Mouse (Mus musculus) subcutaneous adipose tissue, adult 2 months (tissue): ENCODE data around the gene Gm3005. TPM values are rescaled to one million over a fixed set of nuclear protein-coding genes. Genes with fewer than 3 reads are reported as not detected.

Experiments
- polyA plus RNA-seq: library from polyadenylated mRNA; depleted of rRNA; stranded (reverse); fragments of >200 nt; gene quantifications from 2 replicates; pipeline ENCODE4 v1.2.3, GENCODE M21; 2012; ENCODE audit warnings: low replicate concordance; rRNA removed

The Gm3005 gene
- polyA plus RNA-seq = 0.15 and 0.32 TPM in 2 replicates

DNA sequence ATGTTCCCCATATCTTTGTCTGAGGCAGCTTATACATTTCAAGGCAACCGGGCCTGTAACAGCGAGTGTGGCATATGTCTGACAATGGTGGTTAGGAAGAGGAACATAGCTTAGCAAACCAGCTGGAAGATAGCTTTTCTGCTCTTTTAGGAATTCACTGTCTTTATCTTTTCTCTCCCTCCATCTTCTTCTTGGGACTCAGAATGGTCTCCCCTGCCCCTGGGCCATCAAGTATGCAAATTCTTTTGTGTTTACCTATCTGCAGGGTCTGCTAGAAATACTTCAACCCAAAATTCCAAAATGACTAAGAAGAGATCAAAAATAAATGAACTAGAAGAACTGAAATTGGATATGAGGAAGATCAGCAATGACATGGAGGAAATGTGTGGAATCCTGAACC is at the start of gene Gm3005:
Gene Gm3005, plus strand, starts transcription at position 301 of the 400 bp plus-strand sequence.

DNA sequence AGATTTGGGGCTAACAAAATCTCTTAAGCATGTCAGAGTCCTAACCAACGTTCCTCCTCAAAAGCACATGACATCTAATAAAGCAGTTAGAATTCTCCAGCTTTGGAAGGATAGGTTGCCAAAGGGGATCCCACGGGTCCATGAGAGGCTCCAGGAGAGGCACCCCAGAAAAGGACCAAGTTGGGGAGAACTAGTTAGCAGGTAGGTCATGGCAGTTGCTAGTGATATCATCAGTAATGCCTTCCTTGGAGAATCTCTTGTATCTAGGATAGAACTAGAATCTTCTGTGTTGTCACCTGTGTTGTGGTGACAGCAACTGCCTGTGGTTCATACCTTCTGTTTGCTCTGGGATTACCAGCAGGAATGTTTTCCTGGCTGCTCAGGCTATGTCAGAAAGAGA is 33.1 kb upstream of the Gm3005 start, which contains the start of gene Gm10413:
Gene Gm10413, plus strand, starts transcription at position 301 of the 400 bp plus-strand sequence.

GRCm38 (mm10) chr14:3412314-3412713 is 15.6 kb upstream of the Gm3005 start, which contains the start of gene Gm10409:
Gene Gm10409 (plus strand): TSS chr14:3412614.

DNA sequence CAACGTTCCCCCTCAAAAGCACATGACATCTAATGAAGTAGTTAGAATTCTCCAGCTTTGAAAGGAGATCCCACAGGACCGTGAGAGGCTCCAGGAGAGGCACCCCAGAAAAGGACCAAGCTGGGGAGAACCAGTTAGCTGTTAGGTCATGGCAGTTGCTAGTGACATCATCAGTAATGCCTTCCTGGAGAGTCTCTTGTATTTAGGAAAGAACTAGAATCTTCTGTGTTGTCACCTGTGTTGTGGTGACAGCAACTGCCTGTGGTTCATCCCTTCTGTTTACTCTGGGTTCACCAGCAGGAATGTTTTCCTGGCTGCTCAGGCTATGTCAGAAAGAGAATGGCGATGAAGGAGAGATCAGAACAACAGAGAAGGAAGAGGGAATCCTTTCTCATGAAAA is 21.2 kb downstream of the Gm3005 start, which contains the start of gene Gm10408:
Gene Gm10408, plus strand, starts transcription at position 301 of the 400 bp plus-strand sequence.

GRCm38 (mm10) chr14:3634212-3634611 is 206.3 kb downstream of the Gm3005 start, which contains the start of gene Gm3012:
Gene Gm3012 (plus strand): TSS chr14:3634512.

Other genes with a start within 250 kb of the Gm3005 start
- gene Gm5795, start 239.8 kb upstream of the Gm3005 start, polyA plus RNA-seq = not detected in 2 replicates
- gene D830030K20Rik, start 219.6 kb upstream of the Gm3005 start, polyA plus RNA-seq = 0.48 and 0.77 TPM in 2 replicates
- 0.20 and 0.23 TPM in 2 replicates for gene Gm2956, start 95.5 kb upstream of the Gm3005 start, polyA plus RNA-seq
- gene Gm10413, start 33.0 kb upstream of the Gm3005 start, polyA plus RNA-seq = not detected in 2 replicates
- 0.17 TPM in 1 of 2 replicates, not detected in the other for gene Gm10409, start 15.5 kb upstream of the Gm3005 start, polyA plus RNA-seq
- not detected in 2 replicates for gene Gm10408, start 21.3 kb downstream of the Gm3005 start, polyA plus RNA-seq
- gene Gm3012, start 206.4 kb downstream of the Gm3005 start, polyA plus RNA-seq = not detected in 2 replicates
- gene Gm3020, start 223.9 kb downstream of the Gm3005 start, polyA plus RNA-seq = 0.17 TPM in 1 of 2 replicates, not detected in the other